Mouse (Mus musculus) MEL (cell line): ENCODE measurements around the gene Fam169b.

ENCODE experiments used
- BHLHE40 ChIP-seq: IDR thresholded peaks from 2 replicates; pipeline ENCODE4 v1.6.1; 2012; ENCODE audit warnings: low read depth, mild to moderate bottlenecking, inconsistent platforms, low read length, improper control_type of control experiment, borderline replicate concordance
- CTCF ChIP-seq, 3 experiments: IDR thresholded peaks in 2 of 3; conservative IDR thresholded peaks in 1 of 3; 2 replicates each; pipeline ENCODE4 v1.5.1; 2011 to 2012; ENCODE audit warnings: low read length in 3 of 3, low read depth in 2 of 3, mild to moderate bottlenecking in 2 of 3, improper control_type of control experiment in 1 of 3, inconsistent platforms in 1 of 3, mixed read lengths in 1 of 3, moderate library complexity in 1 of 3; ENCODE audit not compliant: control insufficient read depth in 1 of 3, insufficient read depth in 1 of 3, poor library complexity in 1 of 3, severe bottlenecking in 1 of 3
- E2F4 ChIP-seq: IDR thresholded peaks from 2 replicates; pipeline ENCODE4 v1.6.1; 2011; ENCODE audit warnings: low read depth, low read length, improper control_type of control experiment, borderline replicate concordance
- EP300 ChIP-seq, 2 experiments: IDR thresholded peaks; 2 replicates each; pipeline ENCODE4 v1.6.1; 2011; ENCODE audit warnings: improper control_type of control experiment in 2 of 2, low read length in 2 of 2, low read depth in 1 of 2, mild to moderate bottlenecking in 1 of 2
- GABPA ChIP-seq: IDR thresholded peaks from 2 replicates; pipeline ENCODE4 v1.6.1; 2012; ENCODE audit warnings: low read depth, mild to moderate bottlenecking, inconsistent platforms, low read length, improper control_type of control experiment, moderate library complexity
- MAZ ChIP-seq: IDR thresholded peaks from 2 replicates; pipeline ENCODE4 v1.6.1; 2012; ENCODE audit warnings: low read depth, mild to moderate bottlenecking, inconsistent platforms, low read length, improper control_type of control experiment
- NELFE ChIP-seq: IDR thresholded peaks from 2 replicates; pipeline ENCODE4 v1.6.1; 2011; ENCODE audit warnings: low read depth, low read length, improper control_type of control experiment
- UBTF ChIP-seq: IDR thresholded peaks from 2 replicates; pipeline ENCODE4 v1.6.1; 2012; ENCODE audit warnings: low read depth, mild to moderate bottlenecking, inconsistent platforms, low read length, improper control_type of control experiment, moderate library complexity, borderline replicate concordance; ENCODE audit not compliant: insufficient read depth
- USF2 ChIP-seq, 2 experiments: IDR thresholded peaks; 2 replicates each; pipeline ENCODE4 v1.6.1; 2011 to 2012; ENCODE audit warnings: improper control_type of control experiment in 2 of 2, low read length in 2 of 2, borderline replicate concordance in 1 of 2, inconsistent platforms in 1 of 2, low read depth in 1 of 2, mild to moderate bottlenecking in 1 of 2; ENCODE audit not compliant: insufficient read depth in 1 of 2
- ZC3H11A ChIP-seq: IDR thresholded peaks from 2 replicates; pipeline ENCODE4 v1.6.1; 2012; ENCODE audit warnings: low read depth, mild to moderate bottlenecking, inconsistent platforms, low read length, improper control_type of control experiment

DNA sequence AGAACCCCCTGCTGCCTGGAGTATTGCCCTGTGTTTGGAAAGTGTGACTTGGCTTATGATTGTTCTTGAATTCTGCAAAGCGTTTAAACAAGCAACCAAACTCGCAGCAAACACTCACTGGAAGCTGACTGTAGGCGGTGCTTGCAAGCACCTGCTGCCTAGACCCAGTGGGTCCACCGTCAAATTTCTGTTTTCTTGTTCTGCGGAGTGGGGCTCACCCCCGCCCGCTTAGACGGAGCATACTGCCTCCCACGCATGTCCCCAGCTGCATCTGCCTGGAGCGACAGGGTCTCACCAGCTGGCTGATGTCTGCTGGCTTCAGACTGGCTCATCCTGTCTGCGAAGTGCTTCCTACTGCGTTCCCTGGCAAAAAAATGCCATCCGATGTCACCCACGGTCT lies 9.1 kb upstream of the Fam169b start:
- TF ChIP-seq CTCF (IDR thresholded peaks at IDR 0.05 in 2 of 3, conservative IDR thresholded peaks at IDR 0.05 in 1 of 3; ENCODE audit: control insufficient read depth in 1 of 3, insufficient read depth in 1 of 3, low read depth in 2 of 3, low read length in 3 of 3, poor library complexity in 1 of 3, severe bottlenecking in 1 of 3) (no peak), NELFE (no peak), MAZ (no peak), E2F4 (no peak), ZC3H11A (no peak), USF2 (IDR thresholded peaks at IDR 0.05; ENCODE audit: borderline replicate concordance in 1 of 2, insufficient read depth in 1 of 2, low read depth in 1 of 2, low read length in 2 of 2) (no peak), UBTF (no peak), EP300 (IDR thresholded peaks at IDR 0.05; ENCODE audit: low read depth in 1 of 2, low read length in 2 of 2) (no peak), GABPA (no peak), BHLHE40 (no peak)
